Mouse (Mus musculus) liver, embryonic 14.5 days (tissue): ENCODE measurements around the gene Slc23a4.

ENCODE experiments used
- CTCF ChIP-seq: IDR thresholded peaks from 2 replicates; pipeline ENCODE4 v1.5.1; 2016; ENCODE audit warnings: antibody characterized with exemption, low read depth, control low read depth
- EP300 ChIP-seq: IDR thresholded peaks from 2 replicates; pipeline ENCODE4 v1.6.1; 2016; ENCODE audit warnings: antibody characterized with exemption, low read depth

- TF ChIP-seq CTCF (peak; percentile 97), EP300 (no peak)
These were observed 66.3 kb downstream of the Slc23a4 start for GRCm38 (mm10) chr6:34921941-34922340.
